Mouse (Mus musculus) megakaryocyte, embryonic 14.5 days (primary cell): Measurements from ENCODE around the gene Dazap1.

Experiments
- FLI1 ChIP-seq: IDR thresholded peaks from 2 replicates; pipeline ENCODE4 v1.6.1; 2012; ENCODE audit warnings: low read length, inconsistent platforms, mixed read lengths
- GATA1 ChIP-seq: IDR thresholded peaks from 3 replicates; pipeline ENCODE4 v1.6.1; 2012; ENCODE audit warnings: mixed read lengths, low read length, inconsistent platforms, borderline replicate concordance

DNA sequence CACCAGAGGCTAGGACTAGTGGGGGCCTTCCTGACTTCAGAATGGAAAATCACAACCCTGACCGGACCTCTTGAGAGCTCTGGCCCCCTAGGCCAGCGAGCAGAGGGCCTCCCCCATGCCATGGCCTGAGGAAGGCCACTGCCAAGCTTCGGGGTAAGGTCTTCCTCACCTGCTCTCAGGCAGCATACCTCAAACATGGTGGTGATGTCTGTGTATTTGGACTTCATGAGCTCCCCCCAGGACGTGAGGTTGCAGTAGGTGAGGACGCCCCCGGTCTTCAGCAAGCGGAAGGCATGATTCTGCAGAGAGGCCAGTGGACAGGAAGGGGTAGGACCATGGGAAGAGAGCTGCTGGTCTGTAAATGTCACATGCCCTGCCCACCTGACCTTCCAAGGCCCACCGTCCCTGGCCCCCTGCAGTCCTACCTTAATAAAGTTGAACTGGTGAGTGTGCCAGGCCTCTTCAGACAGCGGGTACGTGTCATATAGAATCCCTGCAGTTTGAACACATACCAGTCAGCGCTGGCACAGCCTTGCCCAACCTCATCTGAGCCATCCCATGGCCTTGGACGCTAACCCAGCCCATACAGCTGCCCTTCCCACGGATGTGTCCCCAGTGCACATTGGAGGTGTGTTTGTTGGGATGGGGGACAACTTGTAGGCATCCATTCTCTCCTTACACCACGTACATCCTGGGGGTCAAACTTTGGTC lies 2.4 kb upstream of the Dazap1 start:
- TF ChIP-seq GATA1: no peak
- TF ChIP-seq FLI1: no peak
